Mouse (Mus musculus): ENCODE results near the gene Shld1.

- TF ChIP-seq CTCF (IDR thresholded peaks at IDR 0.05; ENCODE audit: borderline replicate concordance, insufficient read depth, low read depth, low read length) (no peak), POLR2A (IDR thresholded peaks at IDR 0.05; ENCODE audit: borderline replicate concordance, insufficient read depth, low read length) (no peak)
These were observed 34.3 kb downstream of the Shld1 start for GRCm38 (mm10) chr2:132720921-132721566.

Data from cerebellum, adult 2 months (tissue).